Mouse (Mus musculus): ENCODE measurements around the gene Hist2h2be.
"Not testable (repeated sequence)": the region's sequence is repeated elsewhere in the genome, so short reads cannot be mapped to it uniquely, and the experiment has no call there.

Hist2h2be gene

DNA sequence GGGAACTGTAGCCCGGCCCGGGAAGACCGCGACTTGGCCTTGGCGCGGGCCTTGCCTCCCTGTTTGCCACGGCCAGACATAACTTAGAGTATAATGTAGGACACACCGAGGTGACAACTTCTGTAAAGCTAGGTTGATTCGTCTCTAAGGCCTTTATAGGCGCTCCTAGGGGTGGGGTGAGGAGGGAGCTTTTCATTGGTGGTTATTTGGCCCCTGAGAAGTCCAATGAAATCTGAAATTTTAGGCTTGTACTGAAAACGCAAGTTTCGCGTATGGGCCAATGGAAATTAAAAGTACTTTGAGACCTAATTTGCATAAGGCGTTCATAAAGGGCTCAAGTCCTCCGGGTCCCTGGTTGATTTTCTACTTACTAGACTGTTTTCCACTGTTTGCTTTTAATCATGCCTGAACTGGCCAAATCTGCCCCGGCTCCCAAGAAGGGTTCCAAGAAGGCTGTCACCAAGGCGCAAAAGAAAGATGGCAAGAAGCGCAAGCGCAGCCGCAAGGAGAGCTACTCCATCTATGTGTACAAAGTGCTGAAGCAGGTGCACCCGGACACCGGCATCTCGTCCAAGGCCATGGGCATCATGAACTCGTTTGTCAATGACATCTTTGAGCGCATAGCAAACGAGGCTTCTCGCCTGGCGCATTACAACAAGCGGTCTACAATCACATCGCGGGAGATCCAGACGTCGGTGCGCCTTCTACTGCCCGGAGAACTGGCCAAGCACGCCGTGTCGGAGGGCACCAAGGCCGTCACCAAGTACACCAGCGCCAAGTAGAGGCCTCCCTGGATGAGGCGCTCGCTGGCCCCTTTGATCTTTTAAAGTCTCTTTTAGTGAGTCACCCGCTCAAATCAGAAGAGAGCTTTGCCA is at the start of gene Hist2h2be, which contains the start of gene Hist2h2ac:
Gene Hist2h2be, plus strand, starts transcription at position 355 of the 875 bp plus-strand sequence.
Gene Hist2h2ac, minus strand, starts transcription at position 116 of the 875 bp plus-strand sequence.
- DNase-seq (ENCODE audit: low spot score in 2 of 2), result peak; percentile 84 to 88

DNA sequence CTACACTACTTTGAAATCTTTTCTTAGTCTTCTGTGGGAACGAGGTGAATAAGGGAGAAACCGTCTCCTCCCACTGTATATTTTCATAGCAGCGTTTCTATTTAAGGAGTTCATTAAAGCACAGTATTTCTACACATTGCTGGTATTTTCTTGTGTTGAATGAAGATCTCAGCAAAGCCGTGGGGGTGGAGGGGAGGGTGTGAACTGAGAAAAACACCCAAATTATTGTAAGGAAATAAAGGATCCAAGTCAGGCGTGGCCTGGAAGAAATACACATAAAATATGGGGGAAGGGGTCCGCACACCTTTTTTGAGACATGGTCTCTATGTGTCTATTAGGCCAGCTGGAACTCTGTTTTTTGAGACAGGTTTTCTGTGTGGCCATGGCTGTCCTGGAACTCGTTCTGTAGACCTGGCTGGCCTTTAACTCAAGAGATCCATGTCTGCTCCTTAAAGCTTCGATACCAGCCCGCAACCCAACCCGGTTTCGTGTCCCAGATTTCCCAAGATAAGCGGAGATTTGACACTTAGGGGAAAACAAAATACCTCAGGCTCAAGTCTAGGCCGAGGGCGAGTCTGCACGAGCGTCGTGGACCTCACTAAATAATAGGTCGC is 49.2 kb upstream of the Hist2h2be start:
- no peak for DNase-seq (ENCODE audit: low spot score in 2 of 2)

DNA sequence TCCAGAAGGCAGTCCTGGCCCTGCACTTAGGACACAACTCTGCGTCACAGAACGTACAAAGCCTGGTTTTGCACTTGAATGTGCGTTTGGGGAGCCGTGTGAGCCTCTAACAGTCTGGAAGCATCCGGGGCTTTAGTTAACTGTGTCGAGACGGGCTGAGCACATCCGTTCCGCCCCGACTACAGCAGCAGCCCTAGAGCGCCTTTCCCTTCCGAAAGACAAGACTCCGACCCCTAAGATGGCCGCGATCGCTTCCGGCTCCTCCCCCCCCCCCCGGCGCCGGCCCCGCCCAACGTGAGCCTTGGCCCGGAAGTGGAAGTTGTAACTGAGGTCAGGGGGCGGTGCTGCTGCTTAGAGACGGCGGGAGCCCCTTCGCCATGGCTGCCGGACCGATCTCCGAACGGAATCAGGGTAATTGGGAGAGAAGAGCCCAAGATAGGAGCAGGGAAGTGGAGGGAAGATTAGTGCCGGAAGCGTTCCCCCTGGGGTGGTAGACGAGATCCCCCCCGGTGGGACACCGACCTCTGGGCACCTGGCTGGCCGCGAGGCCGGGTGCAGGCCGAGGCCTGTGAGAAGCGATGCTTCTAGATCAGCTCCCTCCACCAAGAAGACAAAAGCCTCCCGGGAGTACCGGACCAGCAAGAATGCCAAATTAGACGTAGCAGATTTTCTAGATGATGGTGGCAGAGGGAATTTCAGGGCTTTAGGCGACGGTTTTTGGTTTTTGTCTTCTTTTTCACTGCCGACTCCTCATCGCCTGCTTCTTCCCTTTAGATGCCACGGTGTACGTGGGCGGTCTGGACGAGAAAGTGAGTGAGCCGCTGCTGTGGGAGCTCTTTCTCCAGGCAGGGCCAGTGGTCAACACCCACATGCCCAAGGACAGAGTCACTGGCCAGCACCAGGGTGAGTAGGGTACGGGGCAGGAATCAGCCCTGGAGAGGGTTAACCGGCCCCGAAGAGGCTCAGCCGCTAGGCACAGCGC is 48.4 kb upstream of the Hist2h2be start, which contains the start of gene Sf3b4:
Gene Sf3b4, plus strand, starts transcription at position 136 of the 982 bp plus-strand sequence.
- peak; percentile 85 to 88 for DNase-seq (ENCODE audit: low spot score in 2 of 2)

DNA sequence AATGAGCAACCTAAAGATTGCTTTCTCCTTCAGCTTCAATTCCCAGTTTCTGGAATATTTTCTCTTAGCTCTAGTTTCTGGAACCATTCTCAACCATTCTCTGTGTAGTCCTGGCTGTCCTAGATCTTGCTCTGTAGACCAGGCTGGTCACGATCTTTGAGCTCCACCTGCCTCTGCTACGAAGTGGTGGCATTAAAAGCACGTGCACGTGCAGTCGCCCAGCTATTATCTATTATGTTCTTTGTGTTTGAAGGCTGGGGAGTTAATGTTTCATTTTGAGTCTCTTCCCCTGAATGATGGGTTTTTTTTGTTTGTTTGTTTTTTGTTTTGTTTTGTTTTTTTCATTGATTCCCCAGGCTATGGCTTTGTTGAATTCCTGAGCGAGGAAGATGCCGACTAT is 47.7 kb upstream of the Hist2h2be start:
- no peak for DNase-seq (ENCODE audit: low spot score in 2 of 2)

GRCm38 (mm10) chr3:96174042-96174441 is 46.9 kb upstream of the Hist2h2be start:
- not testable (repeated sequence) for DNase-seq (ENCODE audit: low spot score in 2 of 2)

DNA sequence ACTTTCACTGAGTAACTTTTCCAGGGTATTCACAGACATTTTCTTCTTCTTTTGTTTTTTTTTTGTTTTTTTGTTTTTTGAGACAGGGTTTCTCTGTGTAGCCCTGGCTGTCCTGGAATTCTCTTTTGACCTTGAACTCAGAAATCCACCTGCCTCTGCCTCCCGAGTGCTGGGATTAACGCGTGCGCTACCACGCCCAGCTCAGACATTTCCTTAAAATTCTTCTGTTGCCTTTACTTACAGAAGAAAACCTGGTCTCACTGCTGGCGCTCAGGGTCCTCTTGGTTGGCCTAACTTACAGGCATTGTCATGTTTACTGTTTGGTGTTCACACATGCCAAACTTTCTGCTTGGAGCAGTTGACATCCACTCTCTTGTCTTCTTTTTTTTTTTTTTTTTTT is 45.7 kb upstream of the Hist2h2be start:
- DNase-seq (ENCODE audit: low spot score in 2 of 2), result no peak

GRCm38 (mm10) chr3:96178427-96178826 is 42.5 kb upstream of the Hist2h2be start:
- DNase-seq (ENCODE audit: low spot score in 2 of 2), result no peak

GRCm38 (mm10) chr3:96178902-96179301 is 42.0 kb upstream of the Hist2h2be start:
- no peak for DNase-seq (ENCODE audit: low spot score in 2 of 2)

DNA sequence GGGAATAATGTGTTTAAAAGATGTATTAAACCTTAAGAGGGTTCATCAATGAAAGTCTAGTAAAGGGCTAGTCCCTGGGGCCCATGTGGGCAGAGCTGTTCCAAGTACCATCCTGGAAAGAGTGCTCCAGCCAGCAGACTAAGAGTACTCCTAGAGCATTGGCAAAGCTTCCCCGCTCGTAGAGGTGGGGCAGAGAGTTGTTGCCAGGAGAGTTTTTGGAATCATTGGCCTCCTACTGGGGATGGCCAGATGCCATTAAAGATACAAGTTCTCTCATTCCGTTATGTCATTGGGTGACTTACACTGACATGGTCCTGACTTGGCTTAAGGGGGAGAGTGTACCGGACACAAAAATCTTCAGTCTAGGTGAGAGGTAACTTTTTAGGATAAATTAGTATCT is 41.4 kb upstream of the Hist2h2be start:
- DNase-seq (ENCODE audit: low spot score in 2 of 2), result no peak

GRCm38 (mm10) chr3:96180727-96181477 is 40.0 kb upstream of the Hist2h2be start, which contains the start of gene Sv2a:
Sv2a (plus strand) TSS chr3:96181151.
- peak; percentile 39 to 60 for DNase-seq (ENCODE audit: low spot score in 2 of 2)

DNA sequence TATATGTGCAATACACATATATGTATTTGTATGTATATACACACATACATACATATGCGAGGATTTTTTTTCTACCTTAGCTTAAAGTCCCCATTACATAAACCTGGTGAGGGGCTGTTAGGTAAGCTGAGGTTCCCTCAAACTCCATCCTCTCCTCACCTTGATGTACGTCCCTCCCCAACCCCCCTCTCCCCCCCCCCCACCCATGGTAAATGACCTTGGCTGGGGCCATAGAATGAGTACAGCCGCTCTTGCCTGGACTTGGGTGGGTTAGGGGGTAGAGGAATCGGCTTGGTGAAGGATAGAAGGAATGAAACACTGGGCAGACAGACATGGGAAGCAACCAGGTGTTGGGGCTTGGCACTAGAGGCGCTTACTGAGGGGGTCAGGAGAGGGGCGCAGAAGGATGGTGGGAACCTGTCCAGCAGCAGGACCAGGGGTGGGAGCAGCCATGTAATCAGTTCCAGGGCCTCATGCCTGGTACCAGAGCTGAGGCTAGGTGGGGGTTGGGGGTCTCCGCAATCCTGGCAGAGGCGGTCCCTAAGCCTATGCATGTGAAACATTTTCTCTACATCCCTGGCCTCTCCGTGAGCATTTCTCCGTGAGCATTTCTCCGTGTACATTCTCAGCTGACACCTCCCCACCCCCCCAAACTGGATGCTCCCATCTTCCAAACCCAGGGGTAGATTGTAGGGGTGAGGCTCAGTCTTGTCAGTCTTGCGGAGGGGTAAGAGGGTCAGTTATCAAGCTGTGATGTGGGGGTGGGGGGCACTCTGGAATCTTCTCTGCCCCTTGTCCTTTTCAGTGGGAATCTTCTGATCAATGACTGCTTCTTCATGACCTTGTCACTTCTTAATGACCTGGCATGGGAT is 39.2 kb upstream of the Hist2h2be start:
- no peak for DNase-seq (ENCODE audit: low spot score in 2 of 2)

DNA sequence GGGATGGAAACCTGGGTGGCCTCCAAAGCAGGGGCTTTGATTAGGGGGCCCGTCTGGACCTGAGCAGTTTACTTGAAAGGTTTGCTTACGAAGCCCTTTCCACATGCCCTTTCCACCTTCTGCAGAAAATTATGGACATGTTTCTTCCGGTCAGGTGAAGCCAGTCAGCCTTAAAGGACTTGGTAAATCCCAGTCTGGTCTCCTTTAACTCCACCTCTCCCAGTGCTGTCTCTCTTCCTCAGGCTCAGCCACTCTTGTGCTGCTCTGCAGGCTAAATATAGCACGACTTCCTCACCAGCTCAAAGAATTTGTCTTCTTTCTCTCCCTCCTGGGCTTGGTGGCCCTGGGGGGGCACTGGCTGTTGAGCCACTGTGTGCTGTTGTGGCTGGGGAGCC is 38.5 kb upstream of the Hist2h2be start:
- DNase-seq (ENCODE audit: low spot score in 2 of 2), result no peak

- no peak for DNase-seq (ENCODE audit: low spot score in 2 of 2)
Observed at GRCm38 (mm10) chr3:96192977-96193376, 27.9 kb upstream of the Hist2h2be start.

- DNase-seq (ENCODE audit: low spot score in 2 of 2), result no peak
Observed at GRCm38 (mm10) chr3:96194966-96195365, 26.0 kb upstream of the Hist2h2be start.

GRCm38 (mm10) chr3:96195616-96196313 is 25.2 kb upstream of the Hist2h2be start:
- no peak for DNase-seq (ENCODE audit: low spot score in 2 of 2)

DNA sequence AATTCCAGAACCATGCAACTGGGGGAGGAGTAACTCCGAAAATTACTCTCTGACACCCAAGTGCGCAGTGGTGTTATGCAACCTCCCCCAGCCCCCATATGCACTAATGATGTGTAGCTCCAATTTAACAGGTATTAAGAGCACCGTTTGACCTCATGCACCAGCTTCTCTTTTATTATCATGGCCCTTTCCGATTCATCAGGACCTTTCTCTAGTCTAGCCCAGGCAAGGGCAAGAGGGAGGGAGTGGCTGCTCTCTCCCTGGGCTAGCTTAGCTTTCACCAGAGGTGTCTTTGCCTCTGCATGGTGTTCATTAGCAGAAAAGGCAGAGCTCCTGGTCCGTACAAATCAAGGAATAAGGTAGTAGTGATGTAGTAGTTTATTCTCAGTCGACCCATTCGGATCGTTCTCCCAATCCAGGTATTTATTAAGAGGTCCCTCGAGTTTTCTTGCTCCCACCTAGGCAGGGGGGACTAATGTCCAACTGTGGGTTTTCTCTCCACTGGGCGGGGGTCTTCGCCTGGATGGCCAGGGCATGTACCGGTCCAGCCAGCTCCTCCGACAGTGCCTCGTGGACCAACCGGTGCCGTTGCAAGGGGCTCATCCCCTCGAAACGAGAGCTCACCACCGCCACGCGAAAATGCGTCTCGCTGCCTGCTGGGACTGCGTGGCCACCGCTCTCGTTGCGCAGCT is 24.3 kb upstream of the Hist2h2be start:
- no peak for DNase-seq (ENCODE audit: low spot score in 2 of 2)

DNA sequence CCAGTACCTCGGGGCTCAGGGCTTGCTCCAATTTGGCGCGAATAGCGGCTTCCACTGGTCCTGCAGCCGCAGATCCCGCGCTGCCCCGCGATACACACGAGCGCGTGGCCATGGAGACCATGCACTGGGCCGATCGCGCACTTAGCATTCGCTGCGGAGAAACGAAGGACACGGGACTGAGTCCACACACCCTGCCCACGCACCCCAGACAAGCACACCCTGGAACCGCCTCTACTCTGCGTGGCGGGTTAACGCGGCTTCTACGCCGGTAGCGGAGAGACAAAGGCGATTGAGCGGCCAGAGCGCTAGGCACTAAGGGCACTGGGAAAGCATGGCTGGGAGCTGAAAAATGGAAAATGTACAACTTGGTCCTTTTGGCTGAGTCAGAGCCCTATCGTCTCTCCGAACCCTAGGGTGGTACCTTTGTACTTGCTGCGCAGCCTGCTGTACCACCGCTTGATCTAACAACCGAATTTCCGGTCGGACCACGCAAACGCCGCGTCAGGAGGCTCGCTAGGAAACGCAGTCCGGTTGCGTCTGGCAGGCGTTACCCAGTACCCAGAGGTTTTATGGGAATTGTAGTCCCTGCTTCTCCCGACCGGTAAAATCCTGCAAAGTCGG is 23.7 kb upstream of the Hist2h2be start:
- DNase-seq (ENCODE audit: low spot score in 2 of 2), result peak; percentile 86 to 87

DNA sequence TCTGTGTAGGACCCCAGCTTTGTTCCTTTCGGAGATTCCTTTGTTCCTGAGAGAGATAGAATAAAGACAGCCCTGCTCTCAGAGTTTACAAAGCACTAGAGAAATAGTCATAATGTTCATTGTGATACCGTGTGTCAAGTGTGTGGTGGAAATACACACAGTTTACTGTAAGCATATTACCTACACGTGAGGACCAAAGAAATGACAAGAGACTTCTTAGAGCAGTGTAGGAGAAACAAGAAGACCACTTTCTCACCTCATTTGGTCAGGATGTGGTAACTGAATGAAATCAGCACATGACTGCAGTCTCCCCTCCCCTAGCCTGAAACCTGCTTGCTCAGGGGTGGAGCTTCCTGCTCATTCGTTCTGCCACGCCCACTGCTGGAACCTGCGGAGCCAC is 22.7 kb upstream of the Hist2h2be start:
- DNase-seq (ENCODE audit: low spot score in 2 of 2), result peak; percentile 71
